In the genomic region with DNA sequence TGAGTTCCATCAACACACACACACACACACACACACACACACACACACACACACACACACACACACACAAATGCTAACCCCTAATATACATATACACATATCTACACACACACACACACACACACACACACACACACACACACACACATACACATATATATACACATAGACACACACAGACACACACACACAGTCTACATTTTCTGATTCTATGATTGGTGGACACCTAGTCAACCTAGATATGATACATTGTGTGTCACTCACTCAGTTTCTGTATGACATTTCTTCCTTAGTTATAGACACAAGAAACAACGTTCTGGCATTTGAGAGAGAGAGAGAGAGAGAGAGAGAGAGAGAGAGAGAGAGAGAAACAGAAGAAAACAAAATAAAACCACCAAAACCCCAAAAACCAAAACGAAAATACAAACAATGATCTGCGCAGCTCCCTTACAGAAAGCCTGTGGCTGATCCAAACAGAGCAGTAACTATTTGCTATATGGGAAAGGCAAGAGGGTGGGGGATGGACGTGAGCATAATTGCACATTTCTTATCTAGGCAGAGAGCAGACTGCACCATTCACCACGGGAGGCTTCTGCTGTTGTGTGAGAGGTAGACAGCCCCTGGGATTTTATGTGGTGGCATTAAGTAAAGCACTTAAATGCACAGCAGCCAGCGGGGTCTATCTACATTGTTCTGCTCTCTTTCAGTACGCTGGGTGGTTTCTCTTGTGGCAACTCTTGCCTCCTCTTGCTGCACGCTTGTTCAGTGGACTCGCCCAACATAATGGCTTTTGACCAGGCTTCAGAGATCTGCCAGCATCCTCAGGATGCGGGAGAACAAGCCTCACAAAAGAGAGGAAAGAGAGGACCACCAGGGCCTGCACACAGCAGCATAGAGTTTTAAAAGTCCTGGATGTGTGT, we compare ENCODE assay signal across 11 mouse cellular contexts. TPM values are rescaled to one million over a fixed set of nuclear protein-coding genes. Genes with fewer than 3 reads are reported as not detected.
DNase-seq lines count a peak whose midpoint lies in the region; ATAC-seq and TF ChIP-seq lines count a peak whose summit lies in the region.
"Had no signal": no experiment of that assay in that cellular context is flagged by ENCODE, and none has a peak within 500 bp of the region (broad histone marks: within the 10 kb centered on the region; RNA-seq: fewer than 3 reads in every experiment).

No protein-coding gene starts in this region.

- 36% methylated on average over 10 of the region's 10 CpGs for WGBS in forebrain, embryonic 16.5 days
- WGBS in midbrain, embryonic 13.5 days: 54% methylated on average over 10 of the region's 10 CpGs
- whole genome bisulfite sequencing in intestine, embryonic 16.5 days: 61% methylated on average over 10 of the region's 10 CpGs
- whole genome bisulfite sequencing in liver, postnatal 0 days (ENCODE audit: insufficient replicate concordance): 56% methylated on average over 10 of the region's 10 CpGs

- peak; percentile 96 for ATAC-seq in forebrain, embryonic 16.5 days
- peak; percentile 93 for ATAC-seq in midbrain, embryonic 13.5 days
- ATAC-seq in intestine, embryonic 16.5 days: no peak
- ATAC-seq in liver, postnatal 0 days: no peak

- intact Hi-C loops in left cerebral cortex, postnatal 14 days (cut with DNase I): loop anchor here (10.0 kb wide), 1 partner anchor 78 kb away; no protein-coding TSS in a partner anchor

- no peaks in the 10 kb centered on the region for H3K36me3 ChIP-seq in forebrain, embryonic 16.5 days (ENCODE audit: control insufficient read depth, insufficient read depth)
- no peaks in the 10 kb centered on the region for H3K36me3 ChIP-seq in midbrain, embryonic 13.5 days
- no peaks in the 10 kb centered on the region for H3K36me3 ChIP-seq in intestine, embryonic 16.5 days (ENCODE audit: control insufficient read depth, insufficient read depth, low read length)
- H3K36me3 ChIP-seq in liver, postnatal 0 days (replicated peaks; ENCODE audit: insufficient read depth, low read length): no peaks in the 10 kb centered on the region

- peak overlapping the region; percentile 25; the same call in 1 of the 2 replicates for H3K4me2 ChIP-seq in forebrain, embryonic 16.5 days (ENCODE audit: low read length)
- H3K4me2 ChIP-seq in midbrain, embryonic 13.5 days (replicated peaks): 0 out of 2 replicates have a peak overlapping the region, but pooled peaks have one; percentile 9
- H3K4me2 ChIP-seq in intestine, embryonic 16.5 days (ENCODE audit: low read depth, low read length): no peak overlapping the region
- no peak overlapping the region for H3K4me2 ChIP-seq in liver, postnatal 0 days (ENCODE audit: low read depth, low read length)

- peaks cover 5% of the 10 kb centered on the region; the same call in 1 of the 2 replicates for H3K4me1 ChIP-seq in forebrain, embryonic 16.5 days (replicated peaks; ENCODE audit: control insufficient read depth, insufficient read depth, low read length)
- peaks cover 7% of the 10 kb centered on the region; the same call in 1 of the 2 replicates for H3K4me1 ChIP-seq in midbrain, embryonic 13.5 days (replicated peaks)
- no peaks in the 10 kb centered on the region for H3K4me1 ChIP-seq in intestine, embryonic 16.5 days (ENCODE audit: control insufficient read depth, insufficient read depth, low read length)
- no peaks in the 10 kb centered on the region for H3K4me1 ChIP-seq in liver, postnatal 0 days (ENCODE audit: insufficient read depth)

- H3K27ac ChIP-seq in forebrain, embryonic 16.5 days (ENCODE audit: low read length): peak overlapping the region; percentile 60
- H3K27ac ChIP-seq in midbrain, embryonic 13.5 days: peak overlapping the region; percentile 57
- no peak overlapping the region for H3K27ac ChIP-seq in intestine, embryonic 16.5 days (ENCODE audit: low read length)
- no peak overlapping the region for H3K27ac ChIP-seq in liver, postnatal 0 days (ENCODE audit: low read depth)

- no peak overlapping the region for H3K9ac ChIP-seq in forebrain, embryonic 16.5 days (replicated peaks; ENCODE audit: low read depth, low read length)
- H3K9ac ChIP-seq in midbrain, embryonic 13.5 days (replicated peaks): no peak overlapping the region
- H3K9ac ChIP-seq in intestine, embryonic 16.5 days (ENCODE audit: low read depth, low read length): no peak overlapping the region
- H3K9ac ChIP-seq in liver, postnatal 0 days (replicated peaks): no peak overlapping the region

- no peak overlapping the region for H3K4me3 ChIP-seq in forebrain, embryonic 16.5 days (replicated peaks; ENCODE audit: low read length)
- H3K4me3 ChIP-seq in midbrain, embryonic 13.5 days (replicated peaks): no peak overlapping the region
- H3K4me3 ChIP-seq in intestine, embryonic 16.5 days (ENCODE audit: low read length): no peak overlapping the region
- H3K4me3 ChIP-seq in liver, postnatal 0 days (ENCODE audit: low read depth, low read length): no peak overlapping the region

- TF ChIP-seq EP300 in liver, postnatal 0 days (IDR thresholded peaks at IDR 0.05; ENCODE audit: low read depth): no peak

- no peak for TF ChIP-seq CTCF in liver, postnatal 0 days (IDR thresholded peaks at IDR 0.05; ENCODE audit: low read depth)

- H3K27me3 ChIP-seq in forebrain, embryonic 16.5 days (replicated peaks; ENCODE audit: control insufficient read depth, insufficient read depth, low read length): no peaks in the 10 kb centered on the region
- no peaks in the 10 kb centered on the region for H3K27me3 ChIP-seq in midbrain, embryonic 13.5 days
- H3K27me3 ChIP-seq in intestine, embryonic 16.5 days (replicated peaks; ENCODE audit: control insufficient read depth, insufficient read depth, low read length): no peaks in the 10 kb centered on the region
- no peaks in the 10 kb centered on the region for H3K27me3 ChIP-seq in liver, postnatal 0 days (ENCODE audit: insufficient read depth, low read length)
- H3K27me3 ChIP-seq: CH12.LX had no signal

- peak; percentile 19 to 57 for DNase-seq in left cerebral cortex, postnatal 14 days (ENCODE audit: low spot score in 2 of 2)
- no peak for DNase-seq in left cerebral cortex, adult 11 months (ENCODE audit: low spot score)
- DNase-seq in right cerebral cortex, postnatal 14 days: peak; percentile 13
- DNase-seq in liver, postnatal 0 days: no peak
- DNase-seq in spleen, postnatal 36 days (ENCODE audit: low spot score in 2 of 2): no peak

- H3K9me3 ChIP-seq in forebrain, embryonic 16.5 days (ENCODE audit: control insufficient read depth, low read length): no peaks in the 10 kb centered on the region
- H3K9me3 ChIP-seq in midbrain, embryonic 13.5 days: no peaks in the 10 kb centered on the region
- H3K9me3 ChIP-seq in intestine, embryonic 16.5 days (ENCODE audit: control insufficient read depth, low read length): no peaks in the 10 kb centered on the region
- H3K9me3 ChIP-seq in liver, postnatal 0 days (ENCODE audit: low read length): no peaks in the 10 kb centered on the region

RNA-seq across cellular contexts. Expression of gene Cadps, which starts 53.8 kb away (rescaled TPM):
- 100 to 1,000 TPM; 227 to 241 TPM for total RNA-seq in left cerebral cortex, postnatal 14 days (2021)
- polyA plus RNA-seq in forebrain, embryonic 16.5 days (2015; fragmentation: Nextera tagmentation; extraction: Ambion mirVana): 28.7 and 30.3 TPM in 2 replicates
- 24.2 and 28.5 TPM in 2 replicates for polyA plus RNA-seq in midbrain, embryonic 13.5 days (2015; fragmentation: Nextera tagmentation; extraction: Ambion mirVana)
- polyA plus RNA-seq in intestine, embryonic 16.5 days (2015; fragmentation: Nextera tagmentation; extraction: Ambion mirVana): 1.6 and 2.6 TPM in 2 replicates
- polyA plus RNA-seq in liver, postnatal 0 days (2015; fragmentation: Nextera tagmentation; extraction: Ambion mirVana): not detected in 2 replicates
- total RNA-seq: megakaryocyte, adult 5-6 weeks had no signal
- polyA plus RNA-seq: liver, adult 2 months had no signal

Comparison
In these comparisons a context has a peak if more than half of its experiments do, and no peak if none do; other contexts are left out.
1. DNase-seq: peak in left cerebral cortex, postnatal 14 days (2 of 2) and right cerebral cortex, postnatal 14 days (single experiment); none in left cerebral cortex, adult 11 months (single experiment), liver, postnatal 0 days (single experiment) and spleen, postnatal 36 days (0 of 2).
2. ATAC-seq: peak in forebrain, embryonic 16.5 days (single experiment) and midbrain, embryonic 13.5 days (single experiment); none in intestine, embryonic 16.5 days (single experiment) and liver, postnatal 0 days (single experiment).
3. H3K27ac ChIP-seq: peak in forebrain, embryonic 16.5 days (single experiment) and midbrain, embryonic 13.5 days (single experiment); none in intestine, embryonic 16.5 days (single experiment) and liver, postnatal 0 days (single experiment).
4. H3K4me2 ChIP-seq: peak in forebrain, embryonic 16.5 days (single experiment) and midbrain, embryonic 13.5 days (single experiment); none in intestine, embryonic 16.5 days (single experiment) and liver, postnatal 0 days (single experiment).